Mouse (Mus musculus): ENCODE measurements around the gene Itgb4. TPM values are rescaled to one million over a fixed set of nuclear protein-coding genes. Genes with fewer than 3 reads are reported as not detected.
A peak's percentile ranks its signal among the peaks of the same experiment; 100 is the strongest.

Gene Itgb4
- polyA plus RNA-seq, 1 experiment from 2014 or later: 2.9 TPM

GRCm38 (mm10) chr11:115982472-115982871 lies 8.0 kb downstream of the Itgb4 start:
- Histone ChIP-seq H3K36me3 (ENCODE audit: insufficient read depth, low read length) (no peaks in the 10 kb centered on the region), H3K4me2 (ENCODE audit: low read length) (no peak overlapping the region), H3K27ac (no peak overlapping the region), H3K4me1 (replicated peaks; ENCODE audit: insufficient read depth, low read length) (no peaks in the 10 kb centered on the region), H3K9me3 (replicated peaks; ENCODE audit: low read length) (no peaks in the 10 kb centered on the region), H3K9ac (ENCODE audit: low read depth, low read length) (no peak overlapping the region), H3K4me3 (replicated peaks; ENCODE audit: low read depth, low read length) (no peak overlapping the region), H3K27me3 (ENCODE audit: insufficient read depth, low read length) (no peaks in the 10 kb centered on the region)
- no peak for ATAC-seq (replicated peaks; ENCODE audit: low FRiP score, low read depth)
- DNase-seq (ENCODE audit: low spot score): no peak
- 86% methylated on average over 15 of the region's 15 CpGs for WGBS
- no peak for TF ChIP-seq CTCF (IDR thresholded peaks at IDR 0.05; ENCODE audit: low read depth)

DNA sequence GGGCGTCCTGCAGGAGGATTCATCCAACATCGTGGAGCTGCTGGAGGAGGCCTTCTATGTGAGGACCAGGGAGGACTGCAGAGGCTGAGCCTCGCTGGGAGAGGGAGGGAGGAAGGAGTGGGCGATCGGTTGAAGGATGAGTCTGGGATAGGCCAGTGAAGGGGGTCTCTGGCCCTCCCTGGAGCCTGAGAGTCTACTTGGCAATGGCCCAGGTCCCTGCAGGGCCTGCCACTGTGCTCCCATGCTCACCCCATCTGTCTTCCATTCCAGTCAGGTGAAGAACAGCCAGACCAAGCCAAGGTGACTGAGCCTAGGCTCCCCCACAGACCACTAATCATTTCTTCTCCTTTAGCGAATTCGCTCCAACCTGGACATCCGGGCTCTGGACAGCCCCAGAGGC lies 8.8 kb downstream of the Itgb4 start:
- no peaks in the 10 kb centered on the region for H3K36me3 ChIP-seq (ENCODE audit: insufficient read depth, low read length)
- ATAC-seq (replicated peaks; ENCODE audit: low FRiP score, low read depth) (no peak), DNase-seq (ENCODE audit: low spot score) (no peak)
- H3K4me3 ChIP-seq (replicated peaks; ENCODE audit: low read depth, low read length): no peak overlapping the region
- H3K27me3 ChIP-seq (ENCODE audit: insufficient read depth, low read length): no peaks in the 10 kb centered on the region
- H3K9me3 ChIP-seq (replicated peaks; ENCODE audit: low read length): no peaks in the 10 kb centered on the region
- H3K27ac ChIP-seq: no peak overlapping the region
- no peak overlapping the region for H3K4me2 ChIP-seq (ENCODE audit: low read length)
- WGBS: 83% methylated on average over 8 of the region's 8 CpGs
- no peak overlapping the region for H3K9ac ChIP-seq (ENCODE audit: low read depth, low read length)
- TF ChIP-seq CTCF (IDR thresholded peaks at IDR 0.05; ENCODE audit: low read depth): no peak
- H3K4me1 ChIP-seq (replicated peaks; ENCODE audit: insufficient read depth, low read length): no peaks in the 10 kb centered on the region

- no peak for ATAC-seq (replicated peaks; ENCODE audit: low FRiP score, low read depth)
- DNase-seq (ENCODE audit: low spot score): no peak
- H3K36me3 ChIP-seq (ENCODE audit: insufficient read depth, low read length): no peaks in the 10 kb centered on the region
- TF ChIP-seq CTCF (IDR thresholded peaks at IDR 0.05; ENCODE audit: low read depth): no peak
- peak overlapping the region; percentile 13; the same call in 1 of the 2 replicates for H3K4me2 ChIP-seq (ENCODE audit: low read length)
- no peak overlapping the region for H3K4me3 ChIP-seq (replicated peaks; ENCODE audit: low read depth, low read length)
- WGBS: 48% methylated on average over 15 of the region's 15 CpGs
- 0 out of 2 replicates have a peak overlapping the region, but pooled peaks have one; percentile 19 for H3K9ac ChIP-seq (ENCODE audit: low read depth, low read length)
- no peaks in the 10 kb centered on the region for H3K27me3 ChIP-seq (ENCODE audit: insufficient read depth, low read length)
- H3K4me1 ChIP-seq (replicated peaks; ENCODE audit: insufficient read depth, low read length): no peaks in the 10 kb centered on the region
- H3K9me3 ChIP-seq (replicated peaks; ENCODE audit: low read length): no peaks in the 10 kb centered on the region
- H3K27ac ChIP-seq: no peak overlapping the region
These were observed 15.2 kb downstream of the Itgb4 start for GRCm38 (mm10) chr11:115989686-115990085.

DNA sequence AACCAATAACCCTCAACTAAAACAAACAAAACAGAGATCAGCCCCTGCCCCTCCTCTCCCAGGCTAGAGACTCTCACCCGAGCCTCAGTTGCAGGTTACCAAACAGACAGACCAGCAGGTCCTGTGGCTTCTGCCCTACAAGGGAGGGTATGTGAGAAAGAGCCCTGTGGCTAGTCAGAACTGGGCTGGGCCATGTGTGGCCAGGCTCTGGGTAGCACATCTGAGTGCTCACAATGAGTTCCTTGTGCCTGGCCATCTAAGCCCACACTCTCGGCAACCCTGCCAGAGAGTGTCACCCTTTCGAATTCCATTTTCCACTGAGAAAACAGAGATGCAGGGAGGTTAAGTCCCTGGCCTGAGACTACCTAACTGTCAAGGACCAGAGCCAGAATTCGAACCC lies 17.6 kb downstream of the Itgb4 start:
- ATAC-seq (replicated peaks; ENCODE audit: low FRiP score, low read depth): no peak
- no peak overlapping the region for H3K4me2 ChIP-seq (ENCODE audit: low read length)
- no peak overlapping the region for H3K4me3 ChIP-seq (replicated peaks; ENCODE audit: low read depth, low read length)
- H3K9me3 ChIP-seq (replicated peaks; ENCODE audit: low read length): no peaks in the 10 kb centered on the region
- WGBS: 71% methylated on average over 4 of the region's 4 CpGs
- DNase-seq (ENCODE audit: low spot score): no peak
- H3K4me1 ChIP-seq (replicated peaks; ENCODE audit: insufficient read depth, low read length): no peaks in the 10 kb centered on the region
- no peak overlapping the region for H3K9ac ChIP-seq (ENCODE audit: low read depth, low read length)
- no peaks in the 10 kb centered on the region for H3K36me3 ChIP-seq (ENCODE audit: insufficient read depth, low read length)
- TF ChIP-seq CTCF (IDR thresholded peaks at IDR 0.05; ENCODE audit: low read depth): no peak
- no peak overlapping the region for H3K27ac ChIP-seq
- H3K27me3 ChIP-seq (ENCODE audit: insufficient read depth, low read length): no peaks in the 10 kb centered on the region

- TF ChIP-seq CTCF (IDR thresholded peaks at IDR 0.05; ENCODE audit: low read depth): no peak
- no peak overlapping the region for H3K4me3 ChIP-seq (replicated peaks; ENCODE audit: low read depth, low read length)
- no peak for ATAC-seq (replicated peaks; ENCODE audit: low FRiP score, low read depth)
- no peak overlapping the region for H3K27ac ChIP-seq
- no peaks in the 10 kb centered on the region for H3K36me3 ChIP-seq (ENCODE audit: insufficient read depth, low read length)
- no peak for DNase-seq (ENCODE audit: low spot score)
- H3K9ac ChIP-seq (ENCODE audit: low read depth, low read length): no peak overlapping the region
- H3K4me1 ChIP-seq (replicated peaks; ENCODE audit: insufficient read depth, low read length): no peaks in the 10 kb centered on the region
- H3K27me3 ChIP-seq (ENCODE audit: insufficient read depth, low read length): no peaks in the 10 kb centered on the region; the same call in 1 of the 2 replicates
- no peak overlapping the region for H3K4me2 ChIP-seq (ENCODE audit: low read length)
- no peaks in the 10 kb centered on the region for H3K9me3 ChIP-seq (replicated peaks; ENCODE audit: low read length)
- WGBS: 93% methylated on average over 3 of the region's 3 CpGs
These were observed 20.7 kb downstream of the Itgb4 start for GRCm38 (mm10) chr11:115995256-115995655.

DNA sequence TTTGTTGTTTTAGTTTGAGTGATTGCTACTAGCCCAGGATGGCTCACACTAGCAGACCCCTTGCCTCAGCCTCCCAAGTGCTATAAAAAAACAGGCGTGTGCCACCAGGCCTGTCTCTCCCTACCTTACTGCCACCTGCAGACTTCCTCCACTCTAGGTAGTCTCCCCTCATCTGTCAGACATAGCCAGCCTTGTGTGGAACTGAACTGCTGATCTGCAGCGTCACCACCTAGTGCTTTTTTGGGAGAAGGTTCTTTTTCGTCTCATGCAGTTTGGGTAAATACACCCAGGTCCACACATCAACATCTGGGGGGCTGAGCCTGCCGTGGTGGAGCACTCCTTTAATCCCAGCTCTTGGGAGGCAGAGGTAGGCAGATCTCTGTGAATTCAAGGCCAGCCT lies 22.5 kb downstream of the Itgb4 start:
- 79% methylated on average over 4 of the region's 4 CpGs for WGBS
- TF ChIP-seq CTCF (IDR thresholded peaks at IDR 0.05; ENCODE audit: low read depth): no peak
- no peaks in the 10 kb centered on the region for H3K4me1 ChIP-seq (replicated peaks; ENCODE audit: insufficient read depth, low read length)
- no peak overlapping the region for H3K4me2 ChIP-seq (ENCODE audit: low read length)
- H3K36me3 ChIP-seq (ENCODE audit: insufficient read depth, low read length): no peaks in the 10 kb centered on the region
- no peaks in the 10 kb centered on the region; the same call in 1 of the 2 replicates for H3K27me3 ChIP-seq (ENCODE audit: insufficient read depth, low read length)
- H3K27ac ChIP-seq: no peak overlapping the region
- no peak for ATAC-seq (replicated peaks; ENCODE audit: low FRiP score, low read depth)
- H3K9me3 ChIP-seq (replicated peaks; ENCODE audit: low read length): no peaks in the 10 kb centered on the region
- H3K9ac ChIP-seq (ENCODE audit: low read depth, low read length): no peak overlapping the region
- DNase-seq (ENCODE audit: low spot score): no peak
- H3K4me3 ChIP-seq (replicated peaks; ENCODE audit: low read depth, low read length): no peak overlapping the region

DNA sequence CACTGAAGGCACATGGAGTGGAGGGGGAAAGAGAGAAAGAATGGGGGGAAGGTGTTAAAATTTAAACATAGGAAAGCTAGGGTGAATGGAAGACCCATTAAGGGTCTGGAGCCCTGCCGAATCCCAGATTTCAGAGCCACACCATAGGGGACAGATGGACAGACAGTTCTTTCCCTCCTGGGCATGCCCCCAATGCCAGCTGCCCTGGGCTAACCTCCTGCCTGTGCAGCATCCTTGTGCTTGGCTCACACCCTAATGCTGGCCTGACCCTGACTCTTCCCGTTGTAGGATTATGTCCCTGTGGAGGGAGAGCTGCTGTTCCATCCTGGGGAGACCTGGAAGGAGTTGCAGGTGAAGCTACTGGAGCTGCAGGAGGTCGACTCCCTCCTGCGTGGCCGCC lies 23.2 kb downstream of the Itgb4 start:
- H3K9me3 ChIP-seq (replicated peaks; ENCODE audit: low read length): no peaks in the 10 kb centered on the region
- no peak overlapping the region for H3K9ac ChIP-seq (ENCODE audit: low read depth, low read length)
- DNase-seq (ENCODE audit: low spot score) (no peak), ATAC-seq (replicated peaks; ENCODE audit: low FRiP score, low read depth) (no peak)
- no peaks in the 10 kb centered on the region; the same call in 1 of the 2 replicates for H3K27me3 ChIP-seq (ENCODE audit: insufficient read depth, low read length)
- H3K4me1 ChIP-seq (replicated peaks; ENCODE audit: insufficient read depth, low read length): no peaks in the 10 kb centered on the region
- no peak overlapping the region for H3K4me3 ChIP-seq (replicated peaks; ENCODE audit: low read depth, low read length)
- no peak overlapping the region for H3K4me2 ChIP-seq (ENCODE audit: low read length)
- H3K36me3 ChIP-seq (ENCODE audit: insufficient read depth, low read length): no peaks in the 10 kb centered on the region
- 77% methylated on average over 5 of the region's 5 CpGs for WGBS
- H3K27ac ChIP-seq: no peak overlapping the region
- TF ChIP-seq CTCF (IDR thresholded peaks at IDR 0.05; ENCODE audit: low read depth): no peak
